Mouse (Mus musculus) lung, postnatal 0 days (tissue): ENCODE results near the gene Nfe2l3.
"Not testable (repeated sequence)": the region's sequence is repeated elsewhere in the genome, so short reads cannot be mapped to it uniquely, and the experiment has no call there.

ENCODE experiments used
- CTCF ChIP-seq: IDR thresholded peaks from 2 replicates; pipeline ENCODE4 v1.5.1; 2016; ENCODE audit warnings: antibody characterized with exemption, mild to moderate bottlenecking
- EP300 ChIP-seq: IDR thresholded peaks from 2 replicates; pipeline ENCODE4 v1.6.1; 2016; ENCODE audit warnings: antibody characterized with exemption, mild to moderate bottlenecking, control low read depth

DNA sequence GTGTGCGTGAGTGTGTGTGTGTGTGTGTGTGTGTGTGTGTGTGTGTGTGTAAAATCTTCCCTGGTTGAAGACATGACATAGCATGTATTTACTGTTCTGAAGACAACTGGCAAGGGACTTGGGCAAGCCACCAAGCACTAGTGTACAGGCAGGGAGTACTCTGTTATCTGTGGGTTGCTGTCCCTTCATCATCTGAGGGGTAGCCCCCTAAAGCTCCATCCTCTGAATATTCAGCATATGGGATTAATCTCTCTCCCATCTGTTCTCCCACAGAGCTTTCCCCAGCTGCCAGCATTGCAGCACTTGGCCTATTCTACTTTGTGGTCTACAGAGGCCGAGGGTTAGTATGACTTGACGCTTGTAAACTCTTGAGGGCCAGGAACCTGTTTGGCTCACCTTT, 37.5 kb upstream of the Nfe2l3 start:
- not testable (repeated sequence) for TF ChIP-seq CTCF, EP300
